Mouse (Mus musculus) neural tube, embryonic 15.5 days (tissue): Measurements from ENCODE around the gene Dusp10. TPM values are rescaled to one million over a fixed set of nuclear protein-coding genes. Genes with fewer than 3 reads are reported as not detected.

Source experiments
- ATAC-seq: fragments of 200-750 bp; cut with Nextera tagmentation; 2 replicates; pipeline ENCODE4 v1.8.0; 2017; ENCODE audit warnings: mild to moderate bottlenecking, moderate TSS enrichment, moderate library complexity; ENCODE audit not compliant: low FRiP score
- H3K27ac ChIP-seq: fragments of 300-500 bp; sonication (generic); replicated peaks from 2 replicates; pipeline ENCODE4 v1.5.1; 2015; ENCODE audit warnings: mild to moderate bottlenecking, inconsistent platforms
- H3K27me3 ChIP-seq: fragments of 300-500 bp; sonication (generic); replicated peaks from 2 replicates; pipeline ENCODE4 v1.6.1; 2015; ENCODE audit warnings: inconsistent platforms
- H3K36me3 ChIP-seq: fragments of 300-500 bp; sonication (generic); 2 replicates; pipeline ENCODE4 v1.6.1; 2015; ENCODE audit warnings: inconsistent platforms
- H3K4me1 ChIP-seq: fragments of 300-500 bp; sonication (generic); 2 replicates; pipeline ENCODE4 v1.6.1; 2015; ENCODE audit warnings: inconsistent platforms
- H3K4me2 ChIP-seq: fragments of 300-500 bp; sonication (generic); 2 replicates; pipeline ENCODE4 v1.6.1; 2015; ENCODE audit warnings: inconsistent platforms, mild to moderate bottlenecking, moderate library complexity
- H3K4me3 ChIP-seq: fragments of 300-500 bp; sonication (generic); replicated peaks from 2 replicates; pipeline ENCODE4 v1.5.1; 2015; ENCODE audit warnings: mild to moderate bottlenecking, inconsistent platforms
- H3K9ac ChIP-seq: fragments of 300-500 bp; sonication (generic); replicated peaks from 2 replicates; pipeline ENCODE4 v1.6.1; 2015; ENCODE audit warnings: mild to moderate bottlenecking, inconsistent platforms
- H3K9me3 ChIP-seq: fragments of 300-500 bp; sonication (generic); replicated peaks from 2 replicates; pipeline ENCODE4 v1.6.1; 2016; ENCODE audit warnings: inconsistent platforms
- WGBS: fragments of 180-500 bp; shearing (Covaris S2); methylation state at CpG from one replicate; pipeline ENCODE4 v1.1.7; 2015; ENCODE audit warnings: mixed read lengths; 5-methylcytosine and 5-hydroxymethylcytosine counted together
- polyA plus RNA-seq: library from polyadenylated mRNA; unstranded; fragments of >200 nt; fragmentation: Nextera tagmentation; extraction: Ambion mirVana; gene quantifications from 2 replicates; pipeline ENCODE4 v1.2.1, GENCODE M21; 2015

Dusp10 gene
- 5.2 and 9.8 TPM in 2 replicates for polyA plus RNA-seq

- no peak within 1 kb of the TSS for H3K9ac ChIP-seq
- H3K4me3 ChIP-seq, result no peak within 1 kb of the TSS
- H3K36me3 ChIP-seq, result no peaks in the 10 kb centered on the region
- no peak within 1 kb of the TSS for H3K27ac ChIP-seq
- H3K4me2 ChIP-seq, result no peak within 1 kb of the TSS
- no peak for ATAC-seq
- H3K27me3 ChIP-seq, result no peaks in the 10 kb centered on the region
- H3K9me3 ChIP-seq, result no peaks in the 10 kb centered on the region
- WGBS, result 88% methylated on average over 4 of the region's 4 CpGs
- no peaks in the 10 kb centered on the region for H3K4me1 ChIP-seq
Measured at GRCm38 (mm10) chr1:184013106-184013505, at the start of gene Dusp10. Gene Dusp10 (plus strand): TSS chr1:184013302.

GRCm38 (mm10) chr1:183965341-183965740, 47.8 kb upstream of the Dusp10 start:
- Histone ChIP-seq H3K4me2 (no peak overlapping the region), H3K9ac (no peak overlapping the region), H3K9me3 (no peaks in the 10 kb centered on the region), H3K27me3 (no peaks in the 10 kb centered on the region), H3K4me1 (peaks cover 4% of the 10 kb centered on the region), H3K36me3 (no peaks in the 10 kb centered on the region), H3K4me3 (no peak overlapping the region), H3K27ac (no peak overlapping the region)
- WGBS, result 86% methylated on average over 4 of the region's 4 CpGs
- ATAC-seq, result no peak

- peaks cover 4% of the 10 kb centered on the region for H3K4me1 ChIP-seq
- no peak overlapping the region for H3K4me3 ChIP-seq
- H3K9me3 ChIP-seq, result no peaks in the 10 kb centered on the region
- WGBS, result 42% methylated on average over 1 of the region's 1 CpGs
- H3K9ac ChIP-seq, result no peak overlapping the region
- no peak for ATAC-seq
- no peaks in the 10 kb centered on the region for H3K27me3 ChIP-seq
- no peaks in the 10 kb centered on the region for H3K36me3 ChIP-seq
- H3K4me2 ChIP-seq, result no peak overlapping the region
- no peak overlapping the region for H3K27ac ChIP-seq
Measured at GRCm38 (mm10) chr1:183969265-183969664, 43.8 kb upstream of the Dusp10 start.

- Histone ChIP-seq H3K4me2 (no peak overlapping the region), H3K4me3 (no peak overlapping the region), H3K27ac (no peak overlapping the region), H3K9me3 (no peaks in the 10 kb centered on the region), H3K36me3 (no peaks in the 10 kb centered on the region), H3K27me3 (no peaks in the 10 kb centered on the region), H3K4me1 (0 out of 2 replicates have a peak, but pooled peaks cover 3% of the 10 kb centered on the region), H3K9ac (no peak overlapping the region)
- no peak for ATAC-seq
- 95% methylated on average over 9 of the region's 9 CpGs for WGBS
Measured at GRCm38 (mm10) chr1:183979814-183980243, 33.3 kb upstream of the Dusp10 start.

- Histone ChIP-seq H3K4me1 (0 out of 2 replicates have a peak, but pooled peaks cover 3% of the 10 kb centered on the region), H3K27me3 (no peaks in the 10 kb centered on the region), H3K9ac (no peak overlapping the region), H3K36me3 (no peaks in the 10 kb centered on the region), H3K4me2 (peak overlapping the region; percentile 22), H3K9me3 (no peaks in the 10 kb centered on the region), H3K27ac (no peak overlapping the region), H3K4me3 (no peak overlapping the region)
- no peak for ATAC-seq
- 64% methylated on average over 13 of the region's 13 CpGs for WGBS
Measured at GRCm38 (mm10) chr1:183982108-183982507, 31.0 kb upstream of the Dusp10 start.

- H3K4me3 ChIP-seq, result no peak overlapping the region
- no peak for ATAC-seq
- WGBS, result 80% methylated on average over 7 of the region's 7 CpGs
- H3K9ac ChIP-seq, result no peak overlapping the region
- H3K36me3 ChIP-seq, result no peaks in the 10 kb centered on the region
- H3K27ac ChIP-seq, result no peak overlapping the region
- H3K4me2 ChIP-seq, result no peak overlapping the region
- H3K9me3 ChIP-seq, result no peaks in the 10 kb centered on the region
- H3K4me1 ChIP-seq, result no peaks in the 10 kb centered on the region
- H3K27me3 ChIP-seq, result no peaks in the 10 kb centered on the region
Measured at GRCm38 (mm10) chr1:183987711-183988245, 25.3 kb upstream of the Dusp10 start.

- ATAC-seq, result no peak
- H3K9ac ChIP-seq, result no peak overlapping the region
- 92% methylated on average over 2 of the region's 2 CpGs for WGBS
- no peaks in the 10 kb centered on the region for H3K27me3 ChIP-seq
- H3K4me3 ChIP-seq, result no peak overlapping the region
- H3K36me3 ChIP-seq, result no peaks in the 10 kb centered on the region
- no peaks in the 10 kb centered on the region for H3K4me1 ChIP-seq
- H3K4me2 ChIP-seq, result no peak overlapping the region
- H3K27ac ChIP-seq, result no peak overlapping the region
- H3K9me3 ChIP-seq, result no peaks in the 10 kb centered on the region
Measured at GRCm38 (mm10) chr1:183991921-183992320, 21.2 kb upstream of the Dusp10 start.

GRCm38 (mm10) chr1:183997207-183997606, 15.9 kb upstream of the Dusp10 start:
- Histone ChIP-seq H3K27me3 (no peaks in the 10 kb centered on the region), H3K4me3 (no peak overlapping the region), H3K4me1 (no peaks in the 10 kb centered on the region), H3K4me2 (no peak overlapping the region), H3K9me3 (no peaks in the 10 kb centered on the region), H3K9ac (no peak overlapping the region), H3K27ac (no peak overlapping the region), H3K36me3 (no peaks in the 10 kb centered on the region)
- WGBS, result 64% methylated on average over 2 of the region's 2 CpGs
- no peak for ATAC-seq

GRCm38 (mm10) chr1:184002470-184002869, 10.6 kb upstream of the Dusp10 start:
- H3K36me3 ChIP-seq, result no peaks in the 10 kb centered on the region
- no peak overlapping the region for H3K4me2 ChIP-seq
- no peak overlapping the region for H3K9ac ChIP-seq
- H3K27me3 ChIP-seq, result no peaks in the 10 kb centered on the region
- no peaks in the 10 kb centered on the region for H3K9me3 ChIP-seq
- ATAC-seq, result no peak
- no peak overlapping the region for H3K27ac ChIP-seq
- no peak overlapping the region for H3K4me3 ChIP-seq
- WGBS, result 78% methylated on average over 2 of the region's 2 CpGs
- no peaks in the 10 kb centered on the region for H3K4me1 ChIP-seq

GRCm38 (mm10) chr1:184004311-184004710, 8.8 kb upstream of the Dusp10 start:
- no peak overlapping the region for H3K4me3 ChIP-seq
- no peaks in the 10 kb centered on the region for H3K9me3 ChIP-seq
- H3K4me2 ChIP-seq, result no peak overlapping the region
- 27% methylated on average over 2 of the region's 2 CpGs for WGBS
- ATAC-seq, result no peak
- no peak overlapping the region for H3K9ac ChIP-seq
- no peaks in the 10 kb centered on the region for H3K36me3 ChIP-seq
- H3K27ac ChIP-seq, result no peak overlapping the region
- no peaks in the 10 kb centered on the region for H3K4me1 ChIP-seq
- no peaks in the 10 kb centered on the region for H3K27me3 ChIP-seq

GRCm38 (mm10) chr1:184005315-184006058, 7.6 kb upstream of the Dusp10 start:
- H3K4me3 ChIP-seq, result no peak overlapping the region
- H3K9ac ChIP-seq, result no peak overlapping the region
- no peaks in the 10 kb centered on the region for H3K4me1 ChIP-seq
- H3K4me2 ChIP-seq, result no peak overlapping the region
- no peaks in the 10 kb centered on the region for H3K9me3 ChIP-seq
- WGBS, result 74% methylated on average over 6 of the region's 6 CpGs
- no peak for ATAC-seq
- no peaks in the 10 kb centered on the region for H3K27me3 ChIP-seq
- no peaks in the 10 kb centered on the region for H3K36me3 ChIP-seq
- H3K27ac ChIP-seq, result no peak overlapping the region

GRCm38 (mm10) chr1:184006086-184006485, 7.0 kb upstream of the Dusp10 start:
- no peak for ATAC-seq
- H3K27me3 ChIP-seq, result no peaks in the 10 kb centered on the region
- no peaks in the 10 kb centered on the region for H3K4me1 ChIP-seq
- no peaks in the 10 kb centered on the region for H3K36me3 ChIP-seq
- H3K27ac ChIP-seq, result no peak overlapping the region
- H3K4me2 ChIP-seq, result no peak overlapping the region
- no peak overlapping the region for H3K4me3 ChIP-seq
- H3K9ac ChIP-seq, result no peak overlapping the region
- H3K9me3 ChIP-seq, result no peaks in the 10 kb centered on the region
